Mouse (Mus musculus) MEL (cell line): Measurements from ENCODE around the gene Fkbp6. TPM values are rescaled to one million over a fixed set of nuclear protein-coding genes. Genes with fewer than 3 reads are reported as not detected.

Experiments
- DNase-seq: peaks from one replicate; pipeline ENCODE4 v3.0.0; 2011; ENCODE audit warnings: low read depth, low spot score
- H3K27ac ChIP-seq: 2 replicates; pipeline ENCODE4 v1.5.1; 2012; ENCODE audit warnings: low read depth, mild to moderate bottlenecking, control low read depth, low read length, moderate library complexity; ENCODE audit not compliant: control insufficient read depth
- H3K27me3 ChIP-seq, 2 experiments: fragments of 150-350 bp in 1 of 2; sonication (generic) in 1 of 2; 2 replicates each; pipeline ENCODE4 v1.6.1; 2012; ENCODE audit warnings: low read length in 2 of 2, mild to moderate bottlenecking in 2 of 2, improper control_type of control experiment in 1 of 2, moderate library complexity in 1 of 2; ENCODE audit not compliant: insufficient read depth in 2 of 2, control insufficient read depth in 1 of 2
- H3K36me3 ChIP-seq, 2 experiments: 2 replicates each; pipeline ENCODE4 v1.6.1; 2012 to 2014; ENCODE audit warnings: low read length in 2 of 2, improper control_type of control experiment in 1 of 2, inconsistent platforms in 1 of 2, mild to moderate bottlenecking in 1 of 2; ENCODE audit not compliant: insufficient read depth in 2 of 2, control insufficient read depth in 1 of 2
- H3K4me1 ChIP-seq, 2 experiments: fragments of 150-350 bp in 1 of 2; sonication (generic) in 1 of 2; 2 replicates each; pipeline ENCODE4 v1.6.1; 2012; ENCODE audit warnings: low read length in 2 of 2, improper control_type of control experiment in 1 of 2, mild to moderate bottlenecking in 1 of 2; ENCODE audit not compliant: insufficient read depth in 2 of 2, control insufficient read depth in 1 of 2
- H3K4me3 ChIP-seq, 2 experiments: fragments of 150-350 bp in 1 of 2; sonication (generic) in 1 of 2; 2 replicates each; pipeline ENCODE4 v1.5.1; 2012; ENCODE audit warnings: low read depth in 2 of 2, low read length in 2 of 2, mild to moderate bottlenecking in 2 of 2, moderate library complexity in 2 of 2, control low read depth in 1 of 2, improper control_type of control experiment in 1 of 2; ENCODE audit not compliant: control insufficient read depth in 1 of 2, insufficient read depth in 1 of 2
- H3K79me2 ChIP-seq: 2 replicates; pipeline ENCODE4 v1.6.1; 2012; ENCODE audit warnings: mild to moderate bottlenecking, low read length, moderate library complexity; ENCODE audit not compliant: control insufficient read depth, poor library complexity, insufficient read depth
- H3K9ac ChIP-seq: 2 replicates; pipeline ENCODE4 v1.6.1; 2012; ENCODE audit warnings: low read depth, mild to moderate bottlenecking, control low read depth, low read length, moderate library complexity; ENCODE audit not compliant: control insufficient read depth, poor library complexity, severe bottlenecking
- H3K9me3 ChIP-seq: fragments of 150-350 bp; sonication (generic); replicated peaks from 2 replicates; pipeline ENCODE4 v1.6.1; 2012; ENCODE audit warnings: mild to moderate bottlenecking, low read length, improper control_type of control experiment, moderate library complexity; ENCODE audit not compliant: insufficient read depth
- BHLHE40 ChIP-seq: IDR thresholded peaks from 2 replicates; pipeline ENCODE4 v1.6.1; 2012; ENCODE audit warnings: low read depth, mild to moderate bottlenecking, inconsistent platforms, low read length, improper control_type of control experiment, borderline replicate concordance
- CHD1 ChIP-seq: IDR thresholded peaks from 2 replicates; pipeline ENCODE4 v1.6.1; 2012; ENCODE audit warnings: low read depth, mild to moderate bottlenecking, inconsistent platforms, low read length, improper control_type of control experiment
- CTCF ChIP-seq, 3 experiments: IDR thresholded peaks in 2 of 3; conservative IDR thresholded peaks in 1 of 3; 2 replicates each; pipeline ENCODE4 v1.5.1; 2011 to 2012; ENCODE audit warnings: low read length in 3 of 3, low read depth in 2 of 3, mild to moderate bottlenecking in 2 of 3, improper control_type of control experiment in 1 of 3, inconsistent platforms in 1 of 3, mixed read lengths in 1 of 3, moderate library complexity in 1 of 3; ENCODE audit not compliant: control insufficient read depth in 1 of 3, insufficient read depth in 1 of 3, poor library complexity in 1 of 3, severe bottlenecking in 1 of 3
- ELF1 ChIP-seq: IDR thresholded peaks from 2 replicates; pipeline ENCODE4 v1.6.1; 2014; ENCODE audit warnings: low read depth, mild to moderate bottlenecking, inconsistent platforms, low read length, improper control_type of control experiment, moderate library complexity
- ETS1 ChIP-seq: IDR thresholded peaks from 2 replicates; pipeline ENCODE4 v1.6.1; 2012; ENCODE audit warnings: low read depth, mild to moderate bottlenecking, inconsistent platforms, low read length, improper control_type of control experiment, moderate library complexity
- GABPA ChIP-seq: IDR thresholded peaks from 2 replicates; pipeline ENCODE4 v1.6.1; 2012; ENCODE audit warnings: low read depth, mild to moderate bottlenecking, inconsistent platforms, low read length, improper control_type of control experiment, moderate library complexity
- HCFC1 ChIP-seq: IDR thresholded peaks from 2 replicates; pipeline ENCODE4 v1.6.1; 2012; ENCODE audit warnings: low read depth, mild to moderate bottlenecking, inconsistent platforms, low read length, improper control_type of control experiment, moderate library complexity
- KAT2A ChIP-seq: conservative IDR thresholded peaks from 2 replicates; pipeline ENCODE4 v1.6.1; 2012; ENCODE audit warnings: low read depth, low read length, improper control_type of control experiment, inconsistent platforms
- MAX ChIP-seq: IDR thresholded peaks from 2 replicates; pipeline ENCODE4 v1.6.1; 2011; ENCODE audit warnings: low read length, improper control_type of control experiment
- MEF2A ChIP-seq: IDR thresholded peaks from 2 replicates; pipeline ENCODE4 v1.6.1; 2014; ENCODE audit warnings: low read depth, mild to moderate bottlenecking, inconsistent platforms, low read length, improper control_type of control experiment; ENCODE audit not compliant: poor library complexity, insufficient replicate concordance, severe bottlenecking; ENCODE audit errors: extremely low read depth
- MYB ChIP-seq: IDR thresholded peaks from 2 replicates; pipeline ENCODE4 v1.6.1; 2011; ENCODE audit warnings: mild to moderate bottlenecking, low read depth, low read length, improper control_type of control experiment
- MYC ChIP-seq: IDR thresholded peaks from 2 replicates; pipeline ENCODE4 v1.6.1; 2011; ENCODE audit warnings: low read depth, mild to moderate bottlenecking, low read length, improper control_type of control experiment, moderate library complexity
- NELFE ChIP-seq: IDR thresholded peaks from 2 replicates; pipeline ENCODE4 v1.6.1; 2011; ENCODE audit warnings: low read depth, low read length, improper control_type of control experiment
- POLR2AphosphoS2 ChIP-seq: IDR thresholded peaks from 2 replicates; pipeline ENCODE4 v1.6.1; 2011; ENCODE audit warnings: low read length, improper control_type of control experiment
- POLR2AphosphoS5 ChIP-seq: IDR thresholded peaks from 2 replicates; pipeline ENCODE4 v1.6.1; 2012; ENCODE audit warnings: low read depth, borderline replicate concordance, mild to moderate bottlenecking, inconsistent platforms, low read length, moderate library complexity, mixed read lengths
- RAD21 ChIP-seq: IDR thresholded peaks from 2 replicates; pipeline ENCODE4 v1.6.1; 2011; ENCODE audit warnings: mild to moderate bottlenecking, low read depth, low read length, improper control_type of control experiment
- RCOR1 ChIP-seq: IDR thresholded peaks from 2 replicates; pipeline ENCODE4 v1.6.1; 2012; ENCODE audit warnings: low read depth, mild to moderate bottlenecking, inconsistent platforms, low read length, improper control_type of control experiment
- SIN3A ChIP-seq: IDR thresholded peaks from 2 replicates; pipeline ENCODE4 v1.6.1; 2012; ENCODE audit warnings: low read length, improper control_type of control experiment, inconsistent platforms
- SMC3 ChIP-seq: IDR thresholded peaks from 2 replicates; pipeline ENCODE4 v1.6.1; 2011; ENCODE audit warnings: low read depth, low read length, improper control_type of control experiment
- TAL1 ChIP-seq: IDR thresholded peaks from 2 replicates; pipeline ENCODE4 v1.6.1; 2012; ENCODE audit warnings: mild to moderate bottlenecking, inconsistent platforms, low read length, moderate library complexity, mixed read lengths
- TBP ChIP-seq: IDR thresholded peaks from 2 replicates; pipeline ENCODE4 v1.8.0; 2011; ENCODE audit warnings: low read depth, low read length, improper control_type of control experiment
- TCF12 ChIP-seq: IDR thresholded peaks from 2 replicates; pipeline ENCODE4 v1.6.1; 2014; ENCODE audit warnings: low read depth, mild to moderate bottlenecking, inconsistent platforms, low read length, improper control_type of control experiment, moderate library complexity
- ZC3H11A ChIP-seq: IDR thresholded peaks from 2 replicates; pipeline ENCODE4 v1.6.1; 2012; ENCODE audit warnings: low read depth, mild to moderate bottlenecking, inconsistent platforms, low read length, improper control_type of control experiment
- ZNF384 ChIP-seq: IDR thresholded peaks from 2 replicates; pipeline ENCODE4 v1.6.1; 2012; ENCODE audit warnings: low read depth, mild to moderate bottlenecking, inconsistent platforms, low read length, improper control_type of control experiment
- polyA plus RNA-seq, 2 experiments: library from polyadenylated mRNA; stranded (reverse) in 1 of 2; unstranded in 1 of 2; fragments of >175 nt in 1 of 2; fragments of >200 nt in 1 of 2; gene quantifications; 2 replicates each; pipeline versions ENCODE4 v1.2.1 to v1.2.4; 2012; ENCODE audit warnings: low replicate concordance in 2 of 2, low read depth in 1 of 2; ENCODE audit not compliant: insufficient read length in 2 of 2, insufficient read depth in 1 of 2, missing spikeins in 1 of 2
- total RNA-seq: library from RNA; depleted of rRNA; stranded (reverse); fragments of 300-350 nt; gene quantifications from 2 replicates; pipeline ENCODE4 v1.2.3, GENCODE M21; 2012

Gene Fkbp6
- total and polyA plus RNA-seq, 3 experiments: 0.10 to 0.19 TPM; not detected in 1

- H3K9me3 ChIP-seq: no peaks in the 10 kb centered on the region
- H3K4me1 ChIP-seq: peaks cover 5 to 6% of the 10 kb centered on the region in 2 experiments; a peak in 3 of 4 replicates
- no peak overlapping the region for H3K4me3 ChIP-seq
- no peaks in the 10 kb centered on the region for H3K79me2 ChIP-seq
- TF ChIP-seq RCOR1 (no peak), RAD21 (no peak), TAL1 (no peak), BHLHE40 (no peak), ETS1 (no peak), MEF2A (no peak), CHD1 (no peak), SMC3 (no peak), ZNF384 (no peak), POLR2AphosphoS5 (no peak), NELFE (no peak), KAT2A (no peak), MYB (no peak), TCF12 (no peak), POLR2AphosphoS2 (no peak), HCFC1 (no peak)
- H3K9ac ChIP-seq: no peak overlapping the region
- H3K27me3 ChIP-seq: peaks cover 0 to 6% of the 10 kb centered on the region in 2 experiments; a peak in 2 of 4 replicates
- DNase-seq: no peak
- H3K36me3 ChIP-seq: no peaks in the 10 kb centered on the region; a peak in 1 of 4 replicates
- no peak overlapping the region for H3K27ac ChIP-seq
These were observed 2.3 kb downstream of the Fkbp6 start for GRCm38 (mm10) chr5:135347511-135348011.

- H3K9ac ChIP-seq: peak overlapping the region; percentile 50; the same call in 1 of the 2 replicates
- no peak; the same call in 1 of the 2 replicates for TF ChIP-seq MAX
- no peak for TF ChIP-seq ELF1
- TF ChIP-seq RAD21: peak; percentile 53
- TF ChIP-seq GABPA: no peak
- TF ChIP-seq MYC: no peak
- peak in 2 of 3 experiments; percentile 22 to 59; a peak in 2 of 6 replicates for TF ChIP-seq CTCF (IDR thresholded peaks at IDR 0.05 in 2 of 3, conservative IDR thresholded peaks at IDR 0.05 in 1 of 3; ENCODE audit: control insufficient read depth in 1 of 3, insufficient read depth in 1 of 3, low read depth in 2 of 3, low read length in 3 of 3, poor library complexity in 1 of 3, severe bottlenecking in 1 of 3)
- peak; percentile 36 for TF ChIP-seq SMC3
- no peak for TF ChIP-seq CHD1
- no peak for TF ChIP-seq TAL1
- peak; percentile 25; the same call in 1 of the 2 replicates for TF ChIP-seq ZC3H11A
- TF ChIP-seq SIN3A: no peak
- no peak for TF ChIP-seq TBP
- peak; percentile 58 for DNase-seq
- peaks cover 0 to 3% of the 10 kb centered on the region in 2 experiments; a peak in 2 of 4 replicates for H3K27me3 ChIP-seq
- H3K27ac ChIP-seq: no peak overlapping the region
- no peaks in the 10 kb centered on the region for H3K79me2 ChIP-seq
- H3K9me3 ChIP-seq: no peaks in the 10 kb centered on the region
- peaks cover 5 to 6% of the 10 kb centered on the region in 2 experiments; a peak in 3 of 4 replicates for H3K4me1 ChIP-seq
- peak overlapping the region; percentile 42 to 64; a peak in 3 of 4 replicates for H3K4me3 ChIP-seq
- H3K36me3 ChIP-seq: no peaks in the 10 kb centered on the region; a peak in 1 of 4 replicates
These were observed 3.4 kb downstream of the Fkbp6 start for GRCm38 (mm10) chr5:135346430-135346829.
